Mouse (Mus musculus): ENCODE measurements around the gene Zc3h12c. TPM values are rescaled to one million over a fixed set of nuclear protein-coding genes. Genes with fewer than 3 reads are reported as not detected.

Gene Zc3h12c
- polyA plus RNA-seq, 1 experiment = 44.8 TPM

- peaks cover 6% of the 10 kb centered on the region; the same call in 1 of the 2 replicates for H3K4me1 ChIP-seq (ENCODE audit: control insufficient read depth, insufficient read depth, low read length)
- no peak overlapping the region for H3K27ac ChIP-seq (ENCODE audit: insufficient read depth, low read depth, low read length)
- 93% methylated on average over 6 of the region's 6 CpGs for WGBS
- TF ChIP-seq CTCF (IDR thresholded peaks at IDR 0.05; ENCODE audit: insufficient read depth, low read depth, low read length) = no peak
- TF ChIP-seq POLR2A (IDR thresholded peaks at IDR 0.05; ENCODE audit: insufficient read depth, low read depth, low read length) = no peak
- no peak overlapping the region for H3K4me3 ChIP-seq (ENCODE audit: insufficient read depth, low read depth, low read length)
Measured at GRCm38 (mm10) chr9:52170671-52171070, 2.3 kb upstream of the Zc3h12c start.

DNA sequence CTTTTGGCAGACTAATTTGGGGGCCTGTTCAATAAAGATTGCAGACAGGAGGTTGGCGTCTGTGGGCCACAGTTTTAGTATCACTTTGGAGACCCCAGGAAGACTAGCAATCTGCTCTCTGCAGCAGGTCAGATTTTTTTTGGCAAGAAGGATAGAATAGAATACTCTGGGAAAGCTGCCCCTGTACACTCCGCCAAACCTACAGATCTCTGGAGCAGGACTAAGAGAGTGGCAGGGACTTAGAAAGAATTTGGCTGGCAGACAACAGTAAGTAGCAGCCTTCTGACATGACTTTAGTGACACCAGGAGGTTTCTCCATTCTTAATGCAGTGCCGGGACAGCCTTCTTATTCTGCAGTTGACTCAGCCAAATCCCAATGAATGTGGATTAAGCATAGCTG lies 1.8 kb upstream of the Zc3h12c start:
- 83% methylated on average over 3 of the region's 3 CpGs for WGBS
- TF ChIP-seq CTCF (IDR thresholded peaks at IDR 0.05; ENCODE audit: insufficient read depth, low read depth, low read length) (no peak), POLR2A (IDR thresholded peaks at IDR 0.05; ENCODE audit: insufficient read depth, low read depth, low read length) (no peak)
- no peak overlapping the region for H3K4me3 ChIP-seq (ENCODE audit: insufficient read depth, low read depth, low read length)
- no peak overlapping the region for H3K27ac ChIP-seq (ENCODE audit: insufficient read depth, low read depth, low read length)
- H3K4me1 ChIP-seq (ENCODE audit: control insufficient read depth, insufficient read depth, low read length) = peaks cover 6% of the 10 kb centered on the region; the same call in 1 of the 2 replicates

DNA sequence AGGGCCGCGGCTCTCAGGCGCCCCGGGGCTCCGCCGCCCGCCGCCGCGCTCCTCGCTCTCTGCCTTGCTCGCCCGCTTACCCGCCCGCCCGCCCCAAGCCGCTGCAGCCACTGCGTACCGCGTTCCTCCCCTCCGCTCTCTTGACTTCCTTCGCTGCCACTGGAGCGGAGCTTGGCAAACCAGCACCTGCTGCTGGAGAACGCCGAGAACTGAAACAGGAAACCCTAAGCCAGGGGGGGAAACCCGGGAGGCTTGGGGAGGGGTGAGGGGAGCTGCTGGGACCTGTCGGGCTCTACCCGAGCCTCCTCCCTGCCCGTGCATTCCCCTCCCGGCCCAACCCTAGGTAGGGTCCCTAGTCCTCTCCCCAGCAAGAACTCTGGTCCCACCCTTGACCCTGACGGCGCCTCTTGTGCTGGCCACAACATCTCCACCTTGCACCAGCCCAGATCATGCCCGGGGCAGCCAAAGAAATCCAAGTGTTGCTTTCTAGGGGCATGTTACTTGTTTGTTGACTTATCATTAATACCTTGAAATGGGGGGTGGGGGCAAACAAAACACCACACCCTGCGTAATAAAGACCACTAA lies 406 bp upstream of the Zc3h12c start:
- peaks cover 8% of the 10 kb centered on the region; the same call in 1 of the 2 replicates for H3K4me1 ChIP-seq (ENCODE audit: control insufficient read depth, insufficient read depth, low read length)
- WGBS = 2% methylated on average over 26 of the region's 34 CpGs
- H3K4me3 ChIP-seq (ENCODE audit: insufficient read depth, low read depth, low read length) = peak overlapping the region; percentile 100
- TF ChIP-seq POLR2A (IDR thresholded peaks at IDR 0.05; ENCODE audit: insufficient read depth, low read depth, low read length) (peak; percentile 52), CTCF (IDR thresholded peaks at IDR 0.05; ENCODE audit: insufficient read depth, low read depth, low read length) (peak; percentile 32; the same call in 1 of the 2 replicates)
- H3K27ac ChIP-seq (ENCODE audit: insufficient read depth, low read depth, low read length) = peak overlapping the region; percentile 99

GRCm38 (mm10) chr9:52167506-52167862 lies 888 bp downstream of the Zc3h12c start:
- Histone ChIP-seq H3K4me1 (ENCODE audit: control insufficient read depth, insufficient read depth, low read length) (peaks cover 8% of the 10 kb centered on the region; the same call in 1 of the 2 replicates), H3K27ac (ENCODE audit: insufficient read depth, low read depth, low read length) (peak overlapping the region; percentile 99), H3K4me3 (ENCODE audit: insufficient read depth, low read depth, low read length) (peak overlapping the region; percentile 100)
- 1% methylated on average over 8 of the region's 8 CpGs for WGBS
- TF ChIP-seq CTCF (IDR thresholded peaks at IDR 0.05; ENCODE audit: insufficient read depth, low read depth, low read length) = no peak
- no peak for TF ChIP-seq POLR2A (IDR thresholded peaks at IDR 0.05; ENCODE audit: insufficient read depth, low read depth, low read length)

- peak overlapping the region; percentile 41 for H3K4me3 ChIP-seq (ENCODE audit: insufficient read depth, low read depth, low read length)
- TF ChIP-seq CTCF (IDR thresholded peaks at IDR 0.05; ENCODE audit: insufficient read depth, low read depth, low read length) (no peak), POLR2A (IDR thresholded peaks at IDR 0.05; ENCODE audit: insufficient read depth, low read depth, low read length) (no peak)
- H3K27ac ChIP-seq (ENCODE audit: insufficient read depth, low read depth, low read length) = no peak overlapping the region
- peaks cover 8% of the 10 kb centered on the region; the same call in 1 of the 2 replicates for H3K4me1 ChIP-seq (ENCODE audit: control insufficient read depth, insufficient read depth, low read length)
- 2% methylated on average over 3 of the region's 3 CpGs for WGBS
Measured at GRCm38 (mm10) chr9:52167084-52167483, 1.3 kb downstream of the Zc3h12c start.

DNA sequence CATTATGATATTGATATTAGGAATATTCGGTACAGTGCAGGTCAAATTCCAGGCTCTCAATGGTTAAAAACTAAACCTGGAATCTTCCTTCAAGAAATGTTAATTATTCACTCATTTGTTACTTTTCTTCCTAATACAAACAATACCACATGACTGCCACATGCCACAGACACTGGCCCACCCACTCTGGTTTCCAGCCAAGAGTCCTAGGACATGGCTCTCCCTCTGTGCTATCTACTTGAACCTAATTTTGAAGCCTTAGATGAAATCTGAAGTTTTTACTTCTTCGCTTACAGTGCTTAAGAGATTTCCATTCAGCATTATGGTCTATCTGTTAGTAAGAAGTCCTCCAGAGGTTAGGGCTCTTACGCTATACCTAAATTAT lies 2.7 kb downstream of the Zc3h12c start:
- H3K27ac ChIP-seq (ENCODE audit: insufficient read depth, low read depth, low read length) = no peak overlapping the region
- H3K4me3 ChIP-seq (ENCODE audit: insufficient read depth, low read depth, low read length) = no peak overlapping the region
- WGBS = 84% methylated on average over 3 of the region's 3 CpGs
- peaks cover 8% of the 10 kb centered on the region; the same call in 1 of the 2 replicates for H3K4me1 ChIP-seq (ENCODE audit: control insufficient read depth, insufficient read depth, low read length)
- TF ChIP-seq POLR2A (IDR thresholded peaks at IDR 0.05; ENCODE audit: insufficient read depth, low read depth, low read length) (no peak), CTCF (IDR thresholded peaks at IDR 0.05; ENCODE audit: insufficient read depth, low read depth, low read length) (no peak)

GRCm38 (mm10) chr9:52165076-52165705 lies 3.2 kb downstream of the Zc3h12c start:
- Histone ChIP-seq H3K4me1 (ENCODE audit: control insufficient read depth, insufficient read depth, low read length) (peaks cover 8% of the 10 kb centered on the region; the same call in 1 of the 2 replicates), H3K27ac (ENCODE audit: insufficient read depth, low read depth, low read length) (no peak overlapping the region), H3K4me3 (ENCODE audit: insufficient read depth, low read depth, low read length) (no peak overlapping the region)
- WGBS = 85% methylated on average over 13 of the region's 13 CpGs
- TF ChIP-seq CTCF (IDR thresholded peaks at IDR 0.05; ENCODE audit: insufficient read depth, low read depth, low read length) = no peak
- TF ChIP-seq POLR2A (IDR thresholded peaks at IDR 0.05; ENCODE audit: insufficient read depth, low read depth, low read length) = no peak

DNA sequence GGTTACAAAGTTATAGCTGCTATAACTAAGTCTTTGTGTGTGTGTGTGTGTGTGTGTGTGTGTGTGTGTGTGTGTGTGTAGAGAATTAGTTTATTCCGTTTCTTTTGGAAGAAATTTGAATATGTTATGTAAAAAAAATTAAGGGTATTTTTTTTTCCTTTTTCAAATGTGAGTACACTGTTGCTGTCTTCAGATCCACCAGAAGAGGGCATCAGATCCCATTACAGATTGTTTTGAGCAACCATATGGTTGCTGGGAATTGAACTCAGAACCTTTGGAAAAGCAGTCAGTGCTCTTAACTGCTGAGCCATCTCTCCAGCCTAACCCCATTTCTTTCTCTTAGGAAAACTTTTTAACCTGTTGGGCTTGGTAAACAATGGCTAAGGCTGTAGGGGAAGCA lies 7.9 kb downstream of the Zc3h12c start:
- WGBS = 90% methylated on average over 1 of the region's 1 CpGs
- Histone ChIP-seq H3K4me1 (ENCODE audit: control insufficient read depth, insufficient read depth, low read length) (peaks cover 4% of the 10 kb centered on the region), H3K27ac (ENCODE audit: insufficient read depth, low read depth, low read length) (no peak overlapping the region), H3K4me3 (ENCODE audit: insufficient read depth, low read depth, low read length) (no peak overlapping the region)
- TF ChIP-seq POLR2A (IDR thresholded peaks at IDR 0.05; ENCODE audit: insufficient read depth, low read depth, low read length) (no peak), CTCF (IDR thresholded peaks at IDR 0.05; ENCODE audit: insufficient read depth, low read depth, low read length) (no peak)

- WGBS = 37% methylated on average over 1 of the region's 1 CpGs
- TF ChIP-seq POLR2A (IDR thresholded peaks at IDR 0.05; ENCODE audit: insufficient read depth, low read depth, low read length) (no peak), CTCF (IDR thresholded peaks at IDR 0.05; ENCODE audit: insufficient read depth, low read depth, low read length) (no peak)
- Histone ChIP-seq H3K27ac (ENCODE audit: insufficient read depth, low read depth, low read length) (no peak overlapping the region), H3K4me1 (ENCODE audit: control insufficient read depth, insufficient read depth, low read length) (peaks cover 4% of the 10 kb centered on the region), H3K4me3 (ENCODE audit: insufficient read depth, low read depth, low read length) (no peak overlapping the region)
Measured at GRCm38 (mm10) chr9:52158561-52158960, 9.8 kb downstream of the Zc3h12c start.

All from olfactory bulb, adult 2 months (tissue).